Mouse (Mus musculus) C2C12 (cell line): ENCODE measurements around the gene Arhgap6.

Source experiments
- CEBPB ChIP-seq: IDR thresholded peaks from one replicate; pipeline ENCODE4 v1.6.1; 2011; ENCODE audit warnings: low read depth, mild to moderate bottlenecking, control low read depth, moderate library complexity
- CTCF ChIP-seq: IDR thresholded peaks from one replicate; pipeline ENCODE4 v1.5.1; 2011; ENCODE audit not compliant: control insufficient read depth, insufficient read depth, insufficient read length
- MYOD1 ChIP-seq: IDR thresholded peaks from one replicate; pipeline ENCODE4 v1.6.1; 2011; ENCODE audit warnings: low read depth; ENCODE audit not compliant: control insufficient read depth, insufficient read length

DNA sequence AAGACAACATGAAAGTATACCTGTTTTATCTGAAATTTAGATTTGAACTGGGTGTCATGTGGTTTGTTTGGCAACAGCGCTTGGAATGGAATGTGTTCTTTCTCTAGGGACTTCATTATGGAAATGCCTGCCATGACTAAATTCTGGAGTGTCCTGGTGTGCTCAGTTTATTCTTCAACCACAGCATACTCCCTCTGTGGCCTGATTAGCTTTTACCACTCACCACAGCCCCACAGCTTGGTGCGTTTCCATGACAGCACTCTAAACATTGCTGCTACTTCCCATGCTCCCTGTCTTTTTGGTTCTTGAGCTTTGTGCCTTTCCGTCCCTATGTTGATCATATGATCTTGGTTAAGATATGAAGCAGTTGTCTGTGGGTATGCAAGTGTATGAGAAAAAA, 182.9 kb downstream of the Arhgap6 start:
- TF ChIP-seq CTCF = no peak
- no peak for TF ChIP-seq CEBPB
- TF ChIP-seq MYOD1 = no peak
